Mouse (Mus musculus) left cerebral cortex, adult 2 months (tissue): Measurements from ENCODE around the gene Gm3238. TPM values are rescaled to one million over a fixed set of nuclear protein-coding genes. Genes with fewer than 3 reads are reported as not detected.

ENCODE experiments used
- DNase-seq, 2 experiments: peaks; one replicate each; pipeline ENCODE4 v3.0.0; 2021 to 2022; ENCODE audit warnings: low spot score in 2 of 2, mixed read lengths in 1 of 2; ENCODE audit errors: extremely low spot score in 1 of 2
- H3K27ac ChIP-seq: fragments of 200-600 bp; 2 replicates; pipeline ENCODE4 v1.8.1; 2022
- H3K4me3 ChIP-seq: fragments of 200-600 bp; 2 replicates; pipeline ENCODE4 v1.8.1; 2022
- CTCF ChIP-seq: fragments of 200-600 bp; IDR thresholded peaks from 2 replicates; pipeline ENCODE4 v1.8.1; 2022; ENCODE audit warnings: antibody characterized with exemption, mild to moderate bottlenecking, moderate library complexity
- intact Hi-C: fragments of 180-260 bp; cut with DNase I; formaldehyde crosslinking; loops from one replicate; pipeline ENCODE4 v1.15.1; 2025
- total RNA-seq, 2 experiments: library from RNA; stranded (reverse); gene quantifications; 2 replicates each; pipeline ENCODE4 v1.2.3; 2021

Gm3238 gene
- total RNA-seq, 2 experiments from 2014 or later, result not detected

- H3K4me3 ChIP-seq, result no peak overlapping the region
- no peak for DNase-seq
- TF ChIP-seq CTCF, result no peak; the same call in 1 of the 2 replicates
- no peak overlapping the region for H3K27ac ChIP-seq
- intact Hi-C loops, result loop anchor here (5.0 kb wide), 1 partner anchor 152 kb away; no protein-coding TSS in a partner anchor
Measured at GRCm38 (mm10) chr10:77724855-77725254, 46.3 kb downstream of the Gm3238 start.

Other genes starting within 250 kb of the Gm3238 start
- 1 to 10 TPM; 3.0 to 3.5 TPM for gene Itgb2, start 241.1 kb downstream of the Gm3238 start, total RNA-seq
- gene Pttg1ip, start 189.6 kb downstream of the Gm3238 start, total RNA-seq, result 10 to 100 TPM; 71.6 to 77.6 TPM
- 100 to 1,000 TPM; 142 to 156 TPM for gene Sumo3, start 165.2 kb downstream of the Gm3238 start, total RNA-seq
- 1 to 10 TPM; 2.0 to 5.3 TPM for gene Gm49325, start 165.1 kb downstream of the Gm3238 start, total RNA-seq
- 10 to 100 TPM; 47.4 to 48.0 TPM for gene Ube2g2, start 149.1 kb downstream of the Gm3238 start, total RNA-seq
- under 1 TPM; 0.18 to 0.21 TPM for gene Tspear, start 84.8 kb downstream of the Gm3238 start, total RNA-seq
- gene Gm19402, start 80.6 kb downstream of the Gm3238 start, total RNA-seq, result not detected
- gene Gm9508, start 74.1 kb downstream of the Gm3238 start, total RNA-seq, result not detected
- not detected for gene Gm10272, start 64.7 kb downstream of the Gm3238 start, total RNA-seq
- gene Gm10024, start 59.9 kb downstream of the Gm3238 start, total RNA-seq, result not detected
- not detected for gene Gm10142, start 55.5 kb downstream of the Gm3238 start, total RNA-seq
- not detected for gene Krtap12-1, start 50.7 kb downstream of the Gm3238 start, total RNA-seq
- not detected for gene Gm10100, start 44.8 kb downstream of the Gm3238 start, total RNA-seq
- not detected for gene Gm18596, start 28.7 kb downstream of the Gm3238 start, total RNA-seq
- gene Gm9736, start 20.0 kb downstream of the Gm3238 start, total RNA-seq, result not detected
- not detected for gene Gm3233, start 11.6 kb downstream of the Gm3238 start, total RNA-seq
- not detected for gene Gm7138, start 5.6 kb upstream of the Gm3238 start, total RNA-seq
- gene Gm3250, start 11.2 kb upstream of the Gm3238 start, total RNA-seq, result not detected
- gene Gm7137, start 16.9 kb upstream of the Gm3238 start, total RNA-seq, result not detected
- gene Gm9639, start 23.8 kb upstream of the Gm3238 start, total RNA-seq, result not detected
- not detected for gene Gm19668, start 27.8 kb upstream of the Gm3238 start, total RNA-seq
- gene Gm9507, start 40.5 kb upstream of the Gm3238 start, total RNA-seq, result not detected
- gene Gm2696, start 43.4 kb upstream of the Gm3238 start, total RNA-seq, result not detected
- gene Krtap10-4, start 55.8 kb upstream of the Gm3238 start, total RNA-seq, result not detected
- not detected for gene Krtap10-10, start 64.6 kb upstream of the Gm3238 start, total RNA-seq
- gene Gm36176, start 75.5 kb upstream of the Gm3238 start, total RNA-seq, result not detected
- not detected for gene Gm10318, start 81.5 kb upstream of the Gm3238 start, total RNA-seq
- gene Gm3285, start 90.7 kb upstream of the Gm3238 start, total RNA-seq, result not detected
- gene Lrrc3, start 131.2 kb upstream of the Gm3238 start, total RNA-seq, result 1 to 10 TPM; 9.5 to 9.8 TPM
- gene Trpm2, start 199.2 kb upstream of the Gm3238 start, total RNA-seq, result 10 to 100 TPM; 44.7 to 50.3 TPM
- gene 1810043G02Rik, start 207.2 kb upstream of the Gm3238 start, total RNA-seq, result 10 to 100 TPM; 33.9 to 34.0 TPM
- 100 to 1,000 TPM; 141 to 149 TPM for gene Pfkl, start 238.8 kb upstream of the Gm3238 start, total RNA-seq